Mouse (Mus musculus): ENCODE measurements around the gene Rita1. TPM values are rescaled to one million over a fixed set of nuclear protein-coding genes. Genes with fewer than 3 reads are reported as not detected.

Gene Rita1
- total RNA-seq, 1 experiment from 2014 or later, result 15.9 TPM

Other genes with a start within 250 kb of the Rita1 start
- not detected in 2 replicates for gene Lhx5, start 180.9 kb downstream of the Rita1 start, total RNA-seq (2021)
- gene Sdsl, start 139.8 kb downstream of the Rita1 start, total RNA-seq (2021), result 65.0 and 99.0 TPM in 2 replicates
- 2.9 TPM in 1 of 2 replicates, not detected in the other for gene Sds, start 136.1 kb downstream of the Rita1 start, total RNA-seq (2021)
- 76.4 and 93.3 TPM in 2 replicates for gene Plbd2, start 109.0 kb downstream of the Rita1 start, total RNA-seq (2021)
- 34.5 and 55.3 TPM in 2 replicates for gene Slc8b1, start 101.4 kb downstream of the Rita1 start, total RNA-seq (2021)
- gene Tpcn1, start 23.9 kb downstream of the Rita1 start, total RNA-seq (2021), result 40.2 and 42.4 TPM in 2 replicates
- gene Iqcd, start 23.6 kb downstream of the Rita1 start, total RNA-seq (2021), result 0.57 and 0.67 TPM in 2 replicates
- 50.5 and 54.7 TPM in 2 replicates for gene Ddx54, start 150 bp upstream of the Rita1 start, total RNA-seq (2021)
- 2.8 and 3.1 TPM in 2 replicates for gene Cfap73, start 21.6 kb upstream of the Rita1 start, total RNA-seq (2021)
- 19.6 and 20.0 TPM in 2 replicates for gene Rasal1, start 36.2 kb upstream of the Rita1 start, total RNA-seq (2021)
- gene Dtx1, start 99.3 kb upstream of the Rita1 start, total RNA-seq (2021), result 11.0 and 11.8 TPM in 2 replicates
- gene Oas2, start 137.3 kb upstream of the Rita1 start, total RNA-seq (2021), result 0.67 and 0.95 TPM in 2 replicates
- 0.64 TPM in 1 of 2 replicates, not detected in the other for gene Oas3, start 165.1 kb upstream of the Rita1 start, total RNA-seq (2021)
- gene Oas1e, start 182.9 kb upstream of the Rita1 start, total RNA-seq (2021), result not detected in 2 replicates
- gene Oas1c, start 199.9 kb upstream of the Rita1 start, total RNA-seq (2021), result 1.3 and 1.5 TPM in 2 replicates
- gene Oas1f, start 234.8 kb upstream of the Rita1 start, total RNA-seq (2021), result not detected in 2 replicates
- gene Oas1h, start 248.8 kb upstream of the Rita1 start, total RNA-seq (2021), result not detected in 2 replicates

All from adrenal gland, postnatal 25 days (tissue).